Mouse (Mus musculus) lung, adult 2 months (tissue): ENCODE measurements around the gene Fbxl17.

Experiments
- CTCF ChIP-seq: fragments of 200-500 bp; IDR thresholded peaks from 2 replicates; pipeline ENCODE4 v1.5.1; 2011; ENCODE audit warnings: mild to moderate bottlenecking, low read length, control low read depth; ENCODE audit not compliant: insufficient read depth
- POLR2A ChIP-seq: fragments of 200-500 bp; IDR thresholded peaks from 2 replicates; pipeline ENCODE4 v1.6.1; 2011; ENCODE audit warnings: low read depth, mild to moderate bottlenecking, control low read depth, low read length, borderline replicate concordance; ENCODE audit errors: extremely low read depth

- TF ChIP-seq CTCF (no peak), POLR2A (no peak)
Measured at GRCm38 (mm10) chr17:63095553-63095952, 404.3 kb downstream of the Fbxl17 start.
